Mouse (Mus musculus): ENCODE results near the gene Vmn1r235. TPM values are rescaled to one million over a fixed set of nuclear protein-coding genes. Genes with fewer than 3 reads are reported as not detected.

Vmn1r235 gene
- polyA plus RNA-seq, 1 experiment from 2014 or later, result not detected

Small RNA genes lying within 50 kb of the gene (microRNA-seq; reads per million reads assigned to microRNA genes)
- gene Gm26384, result not detected

Other genes starting within 250 kb of the Vmn1r235 start
- gene Zfp160, start 247.5 kb upstream of the Vmn1r235 start, polyA plus RNA-seq (2015; fragmentation: Nextera tagmentation; extraction: Ambion mirVana), result 14.4 and 15.9 TPM in 2 replicates
- gene Vmn1r234, start 30.3 kb upstream of the Vmn1r235 start, polyA plus RNA-seq (2015; fragmentation: Nextera tagmentation; extraction: Ambion mirVana), result not detected in 2 replicates
- gene Vmn1r236, start 26.5 kb downstream of the Vmn1r235 start, polyA plus RNA-seq (2015; fragmentation: Nextera tagmentation; extraction: Ambion mirVana), result not detected in 2 replicates
- gene Vmn1r237, start 55.5 kb downstream of the Vmn1r235 start, polyA plus RNA-seq (2015; fragmentation: Nextera tagmentation; extraction: Ambion mirVana), result not detected in 2 replicates
- 3.9 and 4.1 TPM in 2 replicates for gene Zfp677, start 127.3 kb downstream of the Vmn1r235 start, polyA plus RNA-seq (2015; fragmentation: Nextera tagmentation; extraction: Ambion mirVana)
- 5.9 and 7.4 TPM in 2 replicates for gene Zfp54, start 166.8 kb downstream of the Vmn1r235 start, polyA plus RNA-seq (2015; fragmentation: Nextera tagmentation; extraction: Ambion mirVana)
- gene Zfp51, start 194.0 kb downstream of the Vmn1r235 start, polyA plus RNA-seq (2015; fragmentation: Nextera tagmentation; extraction: Ambion mirVana), result 16.6 and 17.4 TPM in 2 replicates
- 11.4 and 12.3 TPM in 2 replicates for gene Zfp53, start 232.6 kb downstream of the Vmn1r235 start, polyA plus RNA-seq (2015; fragmentation: Nextera tagmentation; extraction: Ambion mirVana)